Mouse (Mus musculus) B cell, adult 2 months (primary cell): ENCODE measurements around the gene Dok5.

Experiments
- DNase-seq, 2 experiments: peaks; one replicate each; pipeline ENCODE4 v3.0.0; 2022

Gene Dok5

GRCm38 (mm10) chr2:170807555-170808258 lies 76.1 kb downstream of the Dok5 start:
- DNase-seq = no peak

- no peak for DNase-seq
Measured at GRCm38 (mm10) chr2:170808259-170808789, 76.7 kb downstream of the Dok5 start.

- no peak for DNase-seq
Measured at GRCm38 (mm10) chr2:170811356-170811755, 79.7 kb downstream of the Dok5 start.

- no peak for DNase-seq
Measured at GRCm38 (mm10) chr2:170816302-170816701, 84.7 kb downstream of the Dok5 start.

GRCm38 (mm10) chr2:170817112-170817703 lies 85.6 kb downstream of the Dok5 start:
- DNase-seq = no peak

GRCm38 (mm10) chr2:170826821-170827441 lies 95.3 kb downstream of the Dok5 start:
- no peak for DNase-seq

GRCm38 (mm10) chr2:170828757-170829156 lies 97.2 kb downstream of the Dok5 start:
- no peak for DNase-seq

GRCm38 (mm10) chr2:170829191-170829611 lies 97.6 kb downstream of the Dok5 start:
- no peak for DNase-seq

GRCm38 (mm10) chr2:170829988-170830387 lies 98.4 kb downstream of the Dok5 start:
- no peak for DNase-seq

- DNase-seq = no peak
Measured at GRCm38 (mm10) chr2:170836862-170837261, 105.3 kb downstream of the Dok5 start.

GRCm38 (mm10) chr2:170837363-170837762 lies 105.8 kb downstream of the Dok5 start:
- DNase-seq = no peak

- no peak for DNase-seq
Measured at GRCm38 (mm10) chr2:170837824-170838557, 106.4 kb downstream of the Dok5 start.

GRCm38 (mm10) chr2:170841441-170841965 lies 109.9 kb downstream of the Dok5 start:
- DNase-seq = no peak

- DNase-seq = no peak
Measured at GRCm38 (mm10) chr2:170845511-170845910, 113.9 kb downstream of the Dok5 start.

- DNase-seq = no peak
Measured at GRCm38 (mm10) chr2:170850058-170850457, 118.5 kb downstream of the Dok5 start.

GRCm38 (mm10) chr2:170852337-170852736 lies 120.7 kb downstream of the Dok5 start:
- DNase-seq = no peak

GRCm38 (mm10) chr2:170855210-170855609 lies 123.6 kb downstream of the Dok5 start:
- DNase-seq = no peak

GRCm38 (mm10) chr2:170856085-170856484 lies 124.5 kb downstream of the Dok5 start:
- no peak for DNase-seq

GRCm38 (mm10) chr2:170857507-170857906 lies 125.9 kb downstream of the Dok5 start:
- DNase-seq = no peak

- DNase-seq = no peak
Measured at GRCm38 (mm10) chr2:170858640-170859039, 127.0 kb downstream of the Dok5 start.

GRCm38 (mm10) chr2:170860576-170860975 lies 129.0 kb downstream of the Dok5 start:
- DNase-seq = no peak

- no peak for DNase-seq
Measured at GRCm38 (mm10) chr2:170862799-170863198, 131.2 kb downstream of the Dok5 start.

- no peak for DNase-seq
Measured at GRCm38 (mm10) chr2:170863201-170863600, 131.6 kb downstream of the Dok5 start.
